Mouse (Mus musculus) midbrain, embryonic 14.5 days (tissue): ENCODE measurements around the gene Rtp3. TPM values are rescaled to one million over a fixed set of nuclear protein-coding genes. Genes with fewer than 3 reads are reported as not detected.

ENCODE experiments used
- ATAC-seq: fragments of 200-750 bp; cut with Nextera tagmentation; 2 replicates; pipeline ENCODE4 v1.8.0; 2017; ENCODE audit warnings: moderate number of reproducible peaks, moderate library complexity; ENCODE audit not compliant: low FRiP score, low TSS enrichment
- DNase-seq: peaks from one replicate; pipeline ENCODE4 v3.0.0-alpha.2; 2015
- H3K27ac ChIP-seq: fragments of 300-500 bp; sonication (generic); replicated peaks from 2 replicates; pipeline ENCODE4 v1.5.1; 2014; ENCODE audit warnings: mild to moderate bottlenecking, low read depth, low read length, moderate library complexity
- H3K27me3 ChIP-seq: fragments of 300-500 bp; sonication (generic); 2 replicates; pipeline ENCODE4 v1.6.1; 2014; ENCODE audit warnings: low read length, control low read depth, mixed read lengths; ENCODE audit not compliant: control insufficient read depth, insufficient read depth
- H3K36me3 ChIP-seq: fragments of 300-500 bp; sonication (generic); 2 replicates; pipeline ENCODE4 v1.6.1; 2014; ENCODE audit warnings: low read length, control low read depth; ENCODE audit not compliant: control insufficient read depth, insufficient read depth
- H3K4me1 ChIP-seq: fragments of 300-500 bp; sonication (generic); 2 replicates; pipeline ENCODE4 v1.6.1; 2014; ENCODE audit warnings: mild to moderate bottlenecking, antibody characterized with exemption, low read length, control low read depth; ENCODE audit not compliant: control insufficient read depth, insufficient read depth
- H3K4me2 ChIP-seq: fragments of 300-500 bp; sonication (generic); 2 replicates; pipeline ENCODE4 v1.6.1; 2014; ENCODE audit warnings: mild to moderate bottlenecking, low read length, moderate library complexity
- H3K4me3 ChIP-seq: fragments of 300-500 bp; sonication (generic); replicated peaks from 2 replicates; pipeline ENCODE4 v1.5.1; 2014; ENCODE audit warnings: low read depth, low read length
- H3K9ac ChIP-seq: fragments of 300-500 bp; sonication (generic); replicated peaks from 2 replicates; pipeline ENCODE4 v1.6.1; 2014; ENCODE audit warnings: mild to moderate bottlenecking, low read length, moderate library complexity
- H3K9me3 ChIP-seq: fragments of 300-500 bp; sonication (generic); 2 replicates; pipeline ENCODE4 v1.6.1; 2016; ENCODE audit warnings: low read length, control low read depth, mixed read lengths; ENCODE audit not compliant: control insufficient read depth
- whole genome bisulfite sequencing: fragments of 180-500 bp; shearing (Covaris S2); extraction: QIAGEN DNeasy Blood & Tissue Kit; methylation state at CpG from one replicate; pipeline ENCODE4 v1.1.7; 2014; 5-methylcytosine and 5-hydroxymethylcytosine counted together
- polyA plus RNA-seq: library from polyadenylated mRNA; unstranded; fragments of >200 nt; fragmentation: Nextera tagmentation; extraction: Ambion mirVana; gene quantifications from 2 replicates; pipeline ENCODE4 v1.2.1, GENCODE M21; 2014

The Rtp3 gene
- polyA plus RNA-seq, 1 experiment from 2014 or later = not detected

- H3K27me3 ChIP-seq = peaks cover 25% of the 10 kb centered on the region
- no peak overlapping the region for H3K4me3 ChIP-seq
- ATAC-seq = no peak
- no peak overlapping the region; the same call in 1 of the 2 replicates for H3K4me2 ChIP-seq
- H3K9me3 ChIP-seq = no peaks in the 10 kb centered on the region
- H3K4me1 ChIP-seq = peaks cover 9% of the 10 kb centered on the region; the same call in 1 of the 2 replicates
- 2% methylated on average over 6 of the region's 6 CpGs for WGBS
- no peaks in the 10 kb centered on the region for H3K36me3 ChIP-seq
- H3K27ac ChIP-seq = no peak overlapping the region
- no peak for DNase-seq
- H3K9ac ChIP-seq = no peak overlapping the region
These were observed 43.1 kb downstream of the Rtp3 start for GRCm38 (mm10) chr9:110947261-110947661.

- Histone ChIP-seq H3K4me1 (peaks cover 9% of the 10 kb centered on the region; the same call in 1 of the 2 replicates), H3K4me2 (no peak overlapping the region; the same call in 1 of the 2 replicates), H3K27me3 (peaks cover 25% of the 10 kb centered on the region), H3K9me3 (no peaks in the 10 kb centered on the region), H3K4me3 (no peak overlapping the region), H3K36me3 (no peaks in the 10 kb centered on the region), H3K27ac (no peak overlapping the region), H3K9ac (no peak overlapping the region)
- ATAC-seq (no peak), DNase-seq (peak; percentile 39)
- 6% methylated on average over 20 of the region's 20 CpGs for WGBS
These were observed 43.8 kb downstream of the Rtp3 start for GRCm38 (mm10) chr9:110946548-110947044.

GRCm38 (mm10) chr9:110945926-110946325 is 44.5 kb downstream of the Rtp3 start, which contains the start of gene Tdgf1:
Gene Tdgf1, minus strand, starts transcription at chr9:110946158.
- 20% methylated on average over 11 of the region's 11 CpGs for WGBS
- ATAC-seq = no peak
- no peak within 1 kb of the TSS; the same call in 1 of the 2 replicates for H3K4me2 ChIP-seq

GRCm38 (mm10) chr9:110945343-110945742 is 45.0 kb downstream of the Rtp3 start:
- DNase-seq = no peak
- Histone ChIP-seq H3K9me3 (no peaks in the 10 kb centered on the region), H3K9ac (no peak overlapping the region), H3K4me3 (no peak overlapping the region), H3K4me1 (peaks cover 9% of the 10 kb centered on the region; the same call in 1 of the 2 replicates), H3K27me3 (peaks cover 25% of the 10 kb centered on the region), H3K4me2 (no peak overlapping the region; the same call in 1 of the 2 replicates), H3K27ac (no peak overlapping the region), H3K36me3 (no peaks in the 10 kb centered on the region)
- WGBS = 30% methylated on average over 18 of the region's 18 CpGs
- ATAC-seq = no peak

More at GRCm38 (mm10) chr9:110945926-110946325, 44.5 kb downstream of the Rtp3 start, which contains the start of gene Tdgf1:
- H3K4me1 ChIP-seq = peaks cover 9% of the 10 kb centered on the region; the same call in 1 of the 2 replicates
- H3K36me3 ChIP-seq = no peaks in the 10 kb centered on the region
- no peak within 1 kb of the TSS for H3K9ac ChIP-seq
- no peak within 1 kb of the TSS for H3K27ac ChIP-seq
- H3K9me3 ChIP-seq = no peaks in the 10 kb centered on the region
- no peak within 1 kb of the TSS for H3K4me3 ChIP-seq
- peaks cover 25% of the 10 kb centered on the region for H3K27me3 ChIP-seq
- DNase-seq = no peak

GRCm38 (mm10) chr9:110944265-110944664 is 46.1 kb downstream of the Rtp3 start:
- DNase-seq (peak; percentile 62), ATAC-seq (no peak)
- no peak overlapping the region for H3K9ac ChIP-seq
- no peak overlapping the region for H3K4me2 ChIP-seq
- H3K27me3 ChIP-seq = peaks cover 25% of the 10 kb centered on the region
- no peak overlapping the region for H3K27ac ChIP-seq
- no peaks in the 10 kb centered on the region for H3K9me3 ChIP-seq
- 38% methylated on average over 13 of the region's 13 CpGs for WGBS
- peaks cover 9% of the 10 kb centered on the region; the same call in 1 of the 2 replicates for H3K4me1 ChIP-seq
- H3K36me3 ChIP-seq = no peaks in the 10 kb centered on the region
- no peak overlapping the region for H3K4me3 ChIP-seq

- Histone ChIP-seq H3K4me2 (no peak overlapping the region), H3K9me3 (no peaks in the 10 kb centered on the region), H3K4me1 (no peaks in the 10 kb centered on the region), H3K27ac (no peak overlapping the region), H3K4me3 (no peak overlapping the region), H3K9ac (no peak overlapping the region), H3K27me3 (no peaks in the 10 kb centered on the region), H3K36me3 (no peaks in the 10 kb centered on the region)
- ATAC-seq (no peak), DNase-seq (no peak)
- WGBS = 60% methylated on average over 12 of the region's 12 CpGs
These were observed 52.6 kb downstream of the Rtp3 start for GRCm38 (mm10) chr9:110937506-110938490.

GRCm38 (mm10) chr9:110935941-110936340 is 54.4 kb downstream of the Rtp3 start:
- Histone ChIP-seq H3K4me2 (no peak overlapping the region), H3K36me3 (no peaks in the 10 kb centered on the region), H3K27ac (no peak overlapping the region), H3K9ac (no peak overlapping the region), H3K4me3 (no peak overlapping the region), H3K9me3 (no peaks in the 10 kb centered on the region), H3K4me1 (no peaks in the 10 kb centered on the region), H3K27me3 (no peaks in the 10 kb centered on the region)
- ATAC-seq (no peak), DNase-seq (no peak)
- WGBS = 86% methylated on average over 7 of the region's 7 CpGs
